Mouse (Mus musculus) kidney, postnatal 10 days (tissue): ENCODE results near the gene Pkd1l2.

ENCODE experiments used
- DNase-seq: peaks from one replicate; pipeline ENCODE4 v3.0.0; 2021; ENCODE audit warnings: mixed read lengths

Pkd1l2 gene

DNA sequence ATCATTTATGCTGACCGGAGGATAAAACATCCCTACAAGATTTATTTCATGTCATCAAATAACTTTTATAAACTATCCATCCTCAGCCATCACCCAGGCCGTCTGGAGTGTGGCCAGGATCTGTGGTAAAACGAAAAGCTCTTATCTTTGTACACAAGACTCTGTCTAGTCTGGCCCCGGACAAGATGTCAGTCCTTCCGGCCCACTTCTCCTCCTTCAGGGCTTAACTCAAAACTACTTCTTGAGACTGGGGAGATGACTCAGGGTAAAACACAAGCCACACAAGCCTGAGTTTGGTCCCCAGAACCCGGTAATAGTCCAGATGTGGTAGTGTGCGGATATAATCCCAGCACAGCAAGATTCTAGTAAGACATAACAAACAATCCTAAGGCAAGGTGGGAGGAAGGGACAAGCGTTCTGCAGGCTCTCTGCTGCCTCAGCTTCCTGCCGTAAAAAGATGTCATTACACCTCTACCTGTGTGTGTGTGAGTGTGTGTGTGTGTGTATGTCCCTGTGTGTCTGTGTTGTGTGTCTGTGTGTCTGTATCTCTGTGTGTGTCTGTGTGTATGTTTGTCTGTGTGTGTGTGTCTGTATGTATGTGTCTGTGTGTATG, 804 bp upstream of the Pkd1l2 start:
- peak; percentile 22 for DNase-seq

DNA sequence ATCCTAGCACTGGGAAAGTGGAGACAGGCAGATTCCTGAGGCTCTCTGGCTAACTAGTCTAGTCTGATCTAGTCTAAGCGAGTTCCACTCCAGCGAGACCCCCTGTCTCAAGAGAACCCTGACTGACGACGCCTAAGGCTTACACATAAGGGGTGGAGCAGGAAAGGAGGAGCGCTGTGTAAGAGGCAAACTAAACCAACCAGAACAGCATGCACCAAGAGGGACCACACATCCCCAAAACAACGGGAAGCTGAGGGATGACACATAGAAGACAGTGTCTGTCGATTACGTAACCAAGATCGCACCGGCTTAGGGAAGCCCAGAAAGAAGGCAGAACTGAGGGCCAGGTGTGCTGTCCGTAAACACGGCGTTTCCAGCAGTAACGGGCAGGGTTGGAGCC, 2.6 kb downstream of the Pkd1l2 start:
- no peak for DNase-seq

DNA sequence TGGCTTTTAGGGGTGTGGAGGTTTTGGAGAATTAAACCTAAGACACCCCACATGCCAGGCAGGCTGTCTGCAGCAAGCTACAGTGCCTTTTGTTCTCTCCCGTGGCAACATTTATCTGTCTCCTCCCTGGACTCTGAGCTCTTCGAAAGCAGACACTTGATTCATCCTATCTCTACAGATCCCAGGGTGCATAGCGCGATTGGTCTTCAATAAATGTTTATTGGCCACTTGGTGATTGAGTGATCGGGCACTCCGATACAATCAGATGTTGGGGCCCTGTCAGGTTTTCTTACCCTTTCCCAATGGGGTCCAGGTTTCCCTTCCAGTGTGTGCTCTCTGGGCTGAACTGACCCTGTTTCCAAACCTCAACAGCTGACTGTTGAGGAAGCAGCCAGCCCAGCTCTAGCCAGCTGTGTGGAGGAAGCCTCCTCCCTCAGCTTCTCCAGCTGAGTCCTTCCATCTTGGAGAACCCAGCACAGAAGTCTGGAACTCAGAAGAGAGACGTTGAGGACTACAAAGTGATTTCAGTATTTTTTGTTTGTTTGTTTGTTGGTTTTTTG, 3.8 kb downstream of the Pkd1l2 start:
- DNase-seq = no peak

DNA sequence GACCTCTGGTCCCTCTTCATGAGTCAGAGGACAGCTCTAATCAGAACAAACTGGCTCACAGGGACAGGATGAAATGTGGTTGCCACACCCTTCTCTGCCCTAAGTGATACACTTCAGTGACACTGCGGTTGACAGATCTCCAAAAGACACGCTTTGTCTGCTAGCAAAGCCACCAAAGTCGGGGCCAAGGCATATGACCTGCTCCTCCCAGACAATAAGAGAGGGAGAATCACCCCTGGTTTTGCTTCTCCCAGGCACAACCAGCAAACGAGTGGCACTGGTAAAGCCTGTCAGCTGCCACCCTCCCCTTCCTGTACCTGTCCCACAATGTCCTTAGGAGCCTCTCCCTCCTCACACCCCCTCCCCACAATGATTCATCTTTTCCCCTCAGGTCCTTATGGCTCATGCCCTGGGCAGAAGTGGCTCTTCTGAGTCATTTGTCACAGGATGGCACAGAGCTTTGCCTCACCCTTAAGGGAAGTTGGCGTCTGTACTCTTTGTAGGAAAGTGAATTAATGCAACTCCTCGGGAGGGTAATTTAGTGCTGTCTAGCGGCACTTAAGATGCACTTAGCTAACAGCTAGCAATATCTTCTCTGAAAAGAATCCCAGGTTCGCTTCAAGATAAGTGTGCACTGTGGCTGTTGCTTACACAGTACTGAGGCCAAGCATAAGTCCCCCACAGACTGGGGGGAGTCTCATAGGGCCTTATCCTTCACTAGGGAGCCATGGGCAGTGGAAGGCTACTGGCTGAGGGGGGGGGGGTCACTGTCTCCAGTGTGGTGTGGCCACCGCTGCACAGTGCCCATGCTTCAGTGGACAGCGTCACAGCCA, 7.7 kb downstream of the Pkd1l2 start:
- no peak for DNase-seq

DNA sequence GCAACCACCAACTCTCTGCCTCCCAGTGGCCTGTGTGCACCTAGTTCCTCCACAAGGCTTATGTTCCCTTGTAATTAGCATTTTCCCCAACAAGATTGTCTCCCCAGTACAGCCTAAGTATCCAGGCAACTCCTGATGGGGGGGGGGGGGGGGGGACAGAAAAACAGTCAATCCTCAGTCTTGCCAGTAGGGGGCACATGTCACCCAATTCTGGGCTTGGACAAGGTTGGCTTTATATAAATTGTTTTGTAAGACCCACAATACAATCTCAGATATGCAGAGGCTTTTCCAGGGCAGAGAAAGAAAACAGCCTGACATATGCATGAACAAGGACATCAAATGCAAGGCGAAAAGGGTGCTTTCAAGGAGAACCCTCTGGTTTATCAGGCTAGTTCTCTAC, 12.5 kb downstream of the Pkd1l2 start:
- peak; percentile 30 for DNase-seq

DNA sequence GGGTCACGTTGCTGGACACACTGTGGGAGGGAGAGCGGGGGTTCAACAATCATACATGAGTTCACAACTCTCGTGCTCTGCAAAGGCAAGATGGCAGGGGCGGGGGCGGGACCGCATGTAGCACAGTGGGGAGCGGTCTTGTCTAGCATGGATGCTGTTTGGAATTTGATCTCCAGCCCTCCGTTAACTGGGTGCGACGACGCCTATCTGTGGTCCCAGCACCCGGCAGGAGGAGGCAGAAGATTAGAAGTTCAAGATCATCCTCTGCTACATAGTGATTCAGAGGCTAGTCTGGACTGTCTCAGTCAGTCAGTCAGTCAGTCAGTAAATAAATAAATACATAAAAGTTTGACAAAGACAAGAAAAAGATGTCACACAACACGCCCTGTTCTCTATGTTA, 14.0 kb downstream of the Pkd1l2 start:
- no peak for DNase-seq

DNA sequence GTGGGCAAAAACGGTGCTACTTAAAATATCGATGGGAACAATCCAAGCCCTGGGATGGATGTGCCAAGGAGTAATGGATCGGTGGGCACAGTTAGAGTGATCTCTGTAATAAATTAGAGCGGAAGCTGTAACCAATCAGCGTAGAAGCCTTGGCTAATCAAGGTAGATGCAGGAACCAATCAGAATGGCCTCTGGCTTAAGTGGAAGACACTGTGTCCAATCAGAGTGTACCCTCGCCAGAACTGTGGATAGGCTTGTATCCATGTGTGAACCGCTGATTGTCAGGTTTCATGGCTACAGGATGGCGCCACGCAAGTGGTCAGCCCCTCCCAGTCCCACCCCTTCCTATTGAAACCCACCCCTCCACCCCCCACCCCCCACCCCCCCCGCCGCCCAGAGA, 14.9 kb downstream of the Pkd1l2 start:
- no peak for DNase-seq

DNA sequence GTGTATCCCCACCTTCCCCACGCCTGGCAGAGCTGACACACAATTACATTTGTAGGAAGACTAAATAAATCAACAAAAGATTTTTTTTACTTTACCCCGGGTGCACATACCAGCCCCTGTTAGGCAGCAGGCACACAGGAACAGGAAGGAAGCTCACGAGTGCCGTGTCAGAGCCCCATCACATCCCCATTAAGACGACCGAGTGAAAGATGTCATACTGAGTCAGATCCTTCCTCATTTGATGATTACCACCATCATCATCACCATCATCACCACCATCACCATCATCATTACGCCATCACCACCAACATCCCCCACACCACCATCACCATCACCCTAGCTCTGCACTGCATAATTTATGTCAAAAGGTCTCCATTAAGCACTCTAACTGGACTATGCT, 15.3 kb downstream of the Pkd1l2 start:
- DNase-seq = no peak

DNA sequence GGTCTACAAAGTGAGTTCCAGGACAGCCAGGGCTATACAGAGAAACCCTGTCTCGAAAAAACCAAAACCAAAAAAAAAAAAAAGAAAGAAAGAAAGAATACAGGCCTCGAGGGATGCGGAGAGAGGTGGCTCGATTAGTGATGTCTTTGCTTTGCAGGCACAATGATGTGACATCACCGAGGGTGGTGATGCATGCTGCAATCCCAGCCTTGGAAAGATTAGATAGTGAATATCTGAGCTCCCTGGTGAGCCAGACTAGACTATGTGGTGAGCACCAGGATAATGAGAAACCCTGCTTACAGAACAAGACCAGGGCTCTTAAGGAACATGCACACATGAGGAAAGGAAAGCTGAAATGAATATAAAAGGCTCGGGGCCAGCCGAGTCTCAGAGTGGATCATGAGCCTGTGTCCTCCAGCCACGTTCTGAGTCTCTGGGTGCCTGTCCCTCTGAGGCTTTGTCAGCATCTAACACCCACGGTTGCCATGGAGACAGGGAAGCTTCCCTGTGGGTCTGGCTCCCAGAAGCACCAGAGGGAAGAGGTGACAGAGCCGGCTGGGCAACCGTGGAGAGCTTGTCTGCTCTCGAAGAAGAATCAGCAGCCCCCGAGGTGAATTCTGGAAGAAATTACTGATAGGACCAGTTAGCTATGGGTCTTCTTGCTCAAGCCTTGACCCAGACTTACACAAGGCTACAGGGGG, 20.9 kb downstream of the Pkd1l2 start:
- no peak for DNase-seq

DNA sequence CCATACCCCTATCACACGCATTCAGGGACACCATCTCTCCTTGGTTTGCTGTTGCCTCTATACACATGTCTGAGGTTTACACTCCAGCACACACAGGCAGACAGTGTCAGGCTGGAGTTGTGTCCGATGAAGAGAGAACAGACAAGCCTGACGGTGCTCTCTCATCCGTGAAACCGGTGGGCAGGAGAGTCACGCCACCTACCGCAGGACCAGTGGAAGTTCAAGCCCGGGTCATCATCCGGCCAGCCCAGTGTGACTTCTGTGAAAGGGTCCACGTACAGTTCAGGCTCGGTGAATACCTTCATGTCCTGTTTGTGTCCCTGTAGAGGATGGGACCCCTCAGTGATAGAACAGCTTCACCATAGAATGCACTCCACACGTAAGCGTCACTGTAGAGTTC, 21.9 kb downstream of the Pkd1l2 start:
- DNase-seq = peak; percentile 20

DNA sequence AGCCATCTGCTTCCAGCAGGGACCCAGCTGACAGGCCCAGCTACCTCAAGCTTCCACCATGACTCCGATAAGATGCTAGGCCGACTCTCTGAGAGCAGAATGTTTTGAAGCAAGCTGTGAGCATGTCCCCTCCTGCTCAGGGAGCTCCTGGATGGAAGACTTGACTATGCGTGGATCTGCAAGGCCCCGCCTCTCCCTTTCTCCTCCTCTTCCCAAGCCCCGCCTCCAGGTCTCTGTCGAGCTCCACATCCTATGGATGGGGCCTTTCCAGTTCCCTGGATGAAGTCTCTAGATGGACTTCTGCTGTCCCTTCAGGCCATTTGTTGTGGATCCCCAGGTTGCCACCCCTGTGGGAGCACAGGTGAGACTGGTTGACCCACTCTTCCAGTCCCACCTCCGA, 23.2 kb downstream of the Pkd1l2 start:
- DNase-seq = no peak

DNA sequence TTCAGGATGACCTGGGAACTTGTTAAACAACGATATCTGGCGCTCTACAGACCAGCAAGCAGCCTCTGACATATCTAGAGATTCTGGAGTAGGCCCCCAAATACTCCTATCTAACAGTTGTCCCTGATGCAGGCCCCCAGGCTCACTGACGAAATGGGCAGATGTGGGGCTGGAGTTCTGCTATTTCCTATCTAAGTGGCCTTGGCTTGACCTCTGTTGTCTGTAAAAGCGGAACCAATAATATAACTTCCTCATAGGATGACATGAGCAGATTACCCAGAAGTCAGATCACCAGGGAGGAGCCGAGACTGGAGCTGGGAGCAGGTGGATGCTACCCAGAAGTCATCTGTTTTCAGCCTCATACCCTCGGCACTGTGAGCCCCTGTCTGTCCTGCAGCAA, 27.2 kb downstream of the Pkd1l2 start:
- DNase-seq = no peak

DNA sequence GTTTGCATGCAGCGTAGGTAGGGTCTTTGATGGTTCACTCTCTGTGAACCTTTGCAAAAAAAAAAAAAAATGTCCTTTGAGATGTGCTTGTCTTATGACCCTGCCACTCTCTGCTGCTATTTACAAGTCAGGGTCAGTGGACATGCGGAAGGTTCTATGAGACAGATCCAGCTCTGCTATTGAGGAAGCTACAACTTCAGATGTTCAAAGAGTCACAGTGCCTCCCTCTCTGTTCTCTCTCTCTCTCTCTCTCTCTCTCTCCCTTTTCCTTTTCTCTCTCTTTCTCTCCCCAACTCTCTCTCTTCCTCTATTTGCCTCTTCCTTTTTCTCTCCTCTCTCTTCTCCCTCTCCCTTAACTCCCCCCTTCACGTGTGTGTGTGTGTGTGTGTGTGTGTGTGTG, 28.1 kb downstream of the Pkd1l2 start:
- no peak for DNase-seq

DNA sequence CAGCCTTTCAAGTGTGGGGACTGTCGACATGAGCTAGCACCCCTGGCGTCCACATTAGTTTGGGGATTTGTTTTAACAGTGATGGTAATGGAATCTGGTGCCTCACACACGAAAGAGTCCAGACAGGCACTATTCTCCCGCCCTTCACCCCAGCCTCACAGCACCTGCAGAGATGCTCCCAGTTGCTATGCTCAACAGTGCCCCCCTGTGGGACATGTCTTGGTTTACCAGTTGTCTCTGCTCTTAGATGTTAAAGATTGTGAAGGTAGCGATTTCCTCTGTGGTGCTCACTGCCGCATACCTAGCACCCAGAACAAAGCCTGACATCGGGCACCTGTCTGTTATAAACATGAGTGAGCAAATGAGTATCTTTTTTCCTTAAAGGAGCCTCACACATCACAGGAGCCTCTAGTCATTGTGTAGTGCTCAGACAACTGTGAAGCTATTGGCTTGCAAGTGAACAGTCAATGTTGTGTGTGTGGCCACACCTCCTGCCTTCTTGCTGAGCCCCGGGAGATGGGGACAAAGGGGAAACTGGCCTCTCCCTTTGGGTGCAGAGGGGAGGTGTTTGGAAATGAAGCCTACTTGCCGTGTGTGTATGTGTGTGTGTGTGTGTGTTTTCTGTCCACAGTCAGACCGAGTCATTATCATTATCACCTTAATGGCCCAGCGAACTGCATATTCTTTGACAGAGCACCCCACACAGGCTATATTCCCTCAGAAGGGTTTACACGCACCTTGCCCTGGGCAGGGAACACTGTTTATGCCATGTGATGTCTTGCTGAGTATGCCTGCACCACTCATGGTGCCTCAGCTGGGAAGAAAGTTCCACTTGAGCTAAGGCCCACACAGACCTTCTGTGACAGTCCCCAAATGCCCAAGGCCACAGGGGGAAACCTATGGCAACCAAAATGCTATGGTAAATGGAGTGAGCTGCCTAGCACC, 28.8 kb downstream of the Pkd1l2 start:
- DNase-seq = peak; percentile 45

DNA sequence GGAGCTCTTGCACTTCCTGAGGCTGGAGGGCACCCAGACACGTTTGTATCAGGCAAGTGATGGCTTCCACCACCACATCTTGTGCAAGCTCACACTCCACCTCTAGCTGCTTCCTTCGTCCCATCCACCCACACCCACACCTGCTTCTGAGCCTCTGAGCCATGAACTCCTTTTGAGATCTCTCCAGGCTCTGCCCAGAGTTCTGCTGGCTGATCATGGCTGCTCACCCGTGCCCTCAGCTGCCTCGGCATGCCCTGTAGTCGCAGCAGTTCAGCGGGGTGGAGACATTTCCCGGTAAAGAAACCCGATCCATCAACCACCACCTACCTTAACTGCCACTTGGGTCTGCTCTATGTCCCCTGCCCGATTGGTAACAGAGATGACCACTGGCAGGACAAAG, 30.9 kb downstream of the Pkd1l2 start:
- no peak for DNase-seq

DNA sequence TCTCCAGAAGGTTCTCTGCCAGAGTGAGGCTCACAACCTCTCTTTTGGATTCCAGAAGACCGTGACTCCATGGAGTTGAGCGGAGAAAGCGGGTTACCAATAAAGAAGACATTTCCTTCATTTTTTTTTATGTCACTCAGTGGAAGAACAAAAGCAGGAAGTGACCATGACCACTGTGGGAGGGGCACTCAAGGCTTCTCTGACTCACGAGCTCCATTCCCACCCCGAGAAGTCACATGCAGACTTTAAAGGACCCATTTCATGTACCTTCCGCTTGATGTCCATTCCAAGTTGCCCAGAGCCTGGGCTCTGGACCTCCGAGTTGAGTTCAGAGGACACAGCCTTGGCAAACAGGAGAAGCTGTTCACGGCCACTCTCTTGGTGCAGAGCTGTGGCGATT, 31.5 kb downstream of the Pkd1l2 start:
- no peak for DNase-seq

DNA sequence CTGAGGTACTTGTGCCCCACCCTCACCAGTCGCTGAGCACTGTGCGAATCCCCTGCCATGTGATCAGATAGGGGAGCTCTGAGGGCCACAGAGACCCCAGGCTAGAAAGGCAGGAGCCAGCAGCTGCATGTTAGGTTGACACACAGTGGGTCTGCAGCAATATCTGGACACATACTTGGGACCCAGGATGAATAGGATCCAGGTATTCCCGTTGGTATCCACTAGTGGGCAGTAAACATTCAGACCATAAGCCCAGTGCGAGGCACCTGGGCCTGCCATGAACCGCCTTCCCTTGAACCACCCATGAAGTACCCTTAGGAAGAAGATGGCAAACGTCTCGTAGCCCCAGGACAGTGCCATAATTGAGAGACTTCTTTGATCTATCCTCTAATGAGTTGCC, 32.8 kb downstream of the Pkd1l2 start:
- no peak for DNase-seq

DNA sequence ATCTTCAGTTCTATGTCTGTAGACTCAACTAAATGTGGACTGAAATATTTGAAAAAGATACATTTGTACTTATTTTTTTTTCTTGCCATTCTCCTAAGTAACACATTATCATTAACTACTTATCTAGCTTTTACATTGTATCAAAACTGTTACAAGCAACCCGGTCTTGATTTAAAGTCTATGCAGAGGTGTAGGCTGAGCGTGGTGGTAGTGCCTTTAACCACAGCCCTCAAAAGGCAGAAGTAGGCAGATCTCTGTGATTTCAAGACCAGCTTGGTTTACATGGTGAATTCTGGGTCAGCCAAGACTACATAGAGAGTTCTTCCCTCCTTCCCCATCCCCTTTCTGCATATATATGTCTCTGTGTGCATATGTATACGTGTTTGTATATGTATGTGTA, 38.7 kb downstream of the Pkd1l2 start:
- no peak for DNase-seq

DNA sequence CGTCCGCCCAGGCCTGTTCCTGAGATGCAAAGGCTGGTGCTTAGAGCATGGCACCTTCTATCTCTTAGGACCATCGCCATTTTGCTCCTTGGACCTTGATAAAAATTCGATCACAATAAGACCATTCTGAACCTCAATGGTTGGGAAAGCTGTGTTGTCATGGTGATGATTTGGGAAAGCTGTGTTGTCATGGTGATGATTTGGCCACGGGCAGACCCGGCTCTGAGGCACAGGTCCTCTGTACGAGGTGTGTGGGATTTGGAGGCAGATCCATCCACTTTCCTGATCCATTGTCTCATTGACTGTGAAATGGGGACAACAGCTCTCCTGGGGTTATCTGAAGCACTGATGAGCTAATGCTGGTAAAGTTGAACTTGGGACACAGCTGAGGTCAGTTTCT, 42.4 kb downstream of the Pkd1l2 start:
- DNase-seq = no peak

DNA sequence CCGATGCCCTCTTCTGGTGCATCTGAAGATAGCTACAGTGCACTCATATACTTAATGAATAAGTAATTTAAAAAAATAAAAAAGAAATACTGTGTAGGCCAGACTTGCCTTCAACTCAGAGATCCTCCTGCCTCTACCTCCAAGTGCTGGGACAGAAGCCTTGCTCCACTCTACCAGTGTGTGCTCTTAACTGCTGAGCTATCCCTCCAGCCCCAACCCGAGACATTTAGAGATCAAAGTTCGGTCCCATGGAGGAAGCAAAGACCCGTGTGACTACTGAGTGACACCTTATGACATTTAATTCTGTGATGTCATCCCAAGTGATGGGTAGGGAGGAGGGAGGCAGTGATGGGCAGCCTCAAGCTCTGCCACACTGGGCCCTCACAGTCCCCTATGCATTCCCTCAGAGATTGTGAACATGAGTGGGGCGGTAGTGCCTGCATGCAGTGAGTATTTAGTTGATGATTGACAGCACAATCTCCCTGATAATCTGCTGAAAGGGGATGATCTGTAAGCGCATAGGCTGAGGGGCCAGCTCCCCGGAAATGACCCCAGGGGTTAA, 44.8 kb downstream of the Pkd1l2 start:
- no peak for DNase-seq

DNA sequence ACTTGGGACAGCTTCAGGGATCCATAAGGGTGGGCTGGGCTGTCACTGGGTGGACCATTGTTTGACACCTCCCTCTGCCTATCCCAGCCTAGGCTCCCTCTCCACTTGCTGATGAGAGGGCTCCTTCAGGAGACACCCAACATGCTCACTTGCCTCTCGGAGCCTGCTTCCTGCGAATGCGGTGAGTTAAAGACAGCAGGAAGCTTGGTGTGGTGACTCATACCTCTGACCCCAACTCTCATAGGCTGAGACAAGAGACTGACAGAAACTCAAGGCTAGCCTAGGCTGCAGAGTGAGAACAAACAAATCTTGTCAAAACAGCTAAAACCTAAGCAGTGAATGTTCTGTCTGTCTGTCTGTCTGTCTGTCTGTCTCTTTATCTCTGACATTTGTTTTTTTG, 48.9 kb downstream of the Pkd1l2 start:
- no peak for DNase-seq

DNA sequence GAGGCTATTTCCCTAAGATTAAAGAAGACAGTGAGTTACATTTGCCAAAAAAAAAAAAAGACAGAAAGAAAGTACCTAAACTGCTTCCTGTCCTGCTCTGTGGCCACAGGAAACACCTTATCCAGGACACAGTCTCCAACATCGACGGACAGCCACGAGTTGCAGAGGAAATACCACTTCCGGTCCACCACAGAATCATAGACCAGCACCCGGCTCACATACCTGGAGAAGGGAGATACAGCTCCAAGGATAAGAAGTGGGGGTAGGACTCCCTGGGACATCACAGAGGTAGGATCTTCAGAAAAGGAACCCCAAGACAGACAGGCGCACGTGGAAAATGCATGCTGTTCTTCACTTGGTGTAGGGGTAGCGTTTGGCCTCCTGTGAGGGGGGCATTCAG, 49.6 kb downstream of the Pkd1l2 start:
- DNase-seq = no peak
